Mouse (Mus musculus): ENCODE data around the gene 4931414P19Rik.

DNA sequence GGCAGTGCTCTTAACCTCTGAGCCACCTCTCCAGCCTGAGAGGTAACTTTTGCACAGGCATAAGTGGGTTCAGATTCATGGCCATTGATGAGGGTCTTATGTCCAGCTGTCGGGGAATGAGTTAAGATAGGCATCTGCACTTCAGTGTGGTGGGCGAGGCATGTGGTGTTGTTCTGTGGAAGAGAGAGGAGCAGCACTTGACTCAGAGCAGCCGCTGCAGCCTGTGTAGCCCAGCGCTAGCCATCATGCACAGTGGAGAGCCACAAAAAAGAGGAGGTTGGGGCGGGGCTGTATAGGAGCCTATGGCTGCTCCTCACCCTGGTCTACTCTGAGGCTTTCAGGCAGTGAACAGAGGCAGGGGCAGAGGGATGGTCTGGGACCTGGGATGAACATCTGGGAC is 22.3 kb upstream of the 4931414P19Rik start:
- TF ChIP-seq CTCF (IDR thresholded peaks at IDR 0.05; ENCODE audit: insufficient read depth, low read depth, low read length) (no peak), POLR2A (IDR thresholded peaks at IDR 0.05; ENCODE audit: insufficient read depth, low read depth, low read length) (no peak)

Measured in olfactory bulb, adult 2 months (tissue).